Mouse (Mus musculus) neural tube, embryonic 15.5 days (tissue): Measurements from ENCODE around the gene Bcas3. TPM values are rescaled to one million over a fixed set of nuclear protein-coding genes. Genes with fewer than 3 reads are reported as not detected.

Experiments used
- ATAC-seq: fragments of 200-750 bp; cut with Nextera tagmentation; 2 replicates; pipeline ENCODE4 v1.8.0; 2017; ENCODE audit warnings: mild to moderate bottlenecking, moderate TSS enrichment, moderate library complexity; ENCODE audit not compliant: low FRiP score
- H3K27ac ChIP-seq: fragments of 300-500 bp; sonication (generic); replicated peaks from 2 replicates; pipeline ENCODE4 v1.5.1; 2015; ENCODE audit warnings: mild to moderate bottlenecking, inconsistent platforms
- H3K27me3 ChIP-seq: fragments of 300-500 bp; sonication (generic); replicated peaks from 2 replicates; pipeline ENCODE4 v1.6.1; 2015; ENCODE audit warnings: inconsistent platforms
- H3K36me3 ChIP-seq: fragments of 300-500 bp; sonication (generic); 2 replicates; pipeline ENCODE4 v1.6.1; 2015; ENCODE audit warnings: inconsistent platforms
- H3K4me1 ChIP-seq: fragments of 300-500 bp; sonication (generic); 2 replicates; pipeline ENCODE4 v1.6.1; 2015; ENCODE audit warnings: inconsistent platforms
- H3K4me2 ChIP-seq: fragments of 300-500 bp; sonication (generic); 2 replicates; pipeline ENCODE4 v1.6.1; 2015; ENCODE audit warnings: inconsistent platforms, mild to moderate bottlenecking, moderate library complexity
- H3K4me3 ChIP-seq: fragments of 300-500 bp; sonication (generic); replicated peaks from 2 replicates; pipeline ENCODE4 v1.5.1; 2015; ENCODE audit warnings: mild to moderate bottlenecking, inconsistent platforms
- H3K9ac ChIP-seq: fragments of 300-500 bp; sonication (generic); replicated peaks from 2 replicates; pipeline ENCODE4 v1.6.1; 2015; ENCODE audit warnings: mild to moderate bottlenecking, inconsistent platforms
- H3K9me3 ChIP-seq: fragments of 300-500 bp; sonication (generic); replicated peaks from 2 replicates; pipeline ENCODE4 v1.6.1; 2016; ENCODE audit warnings: inconsistent platforms
- whole genome bisulfite sequencing: fragments of 180-500 bp; shearing (Covaris S2); methylation state at CpG from one replicate; pipeline ENCODE4 v1.1.7; 2015; ENCODE audit warnings: mixed read lengths; 5-methylcytosine and 5-hydroxymethylcytosine counted together
- polyA plus RNA-seq: library from polyadenylated mRNA; unstranded; fragments of >200 nt; fragmentation: Nextera tagmentation; extraction: Ambion mirVana; gene quantifications from 2 replicates; pipeline ENCODE4 v1.2.1, GENCODE M21; 2015

Bcas3 gene
- polyA plus RNA-seq, 1 experiment from 2014 or later, result 31.6 TPM

DNA sequence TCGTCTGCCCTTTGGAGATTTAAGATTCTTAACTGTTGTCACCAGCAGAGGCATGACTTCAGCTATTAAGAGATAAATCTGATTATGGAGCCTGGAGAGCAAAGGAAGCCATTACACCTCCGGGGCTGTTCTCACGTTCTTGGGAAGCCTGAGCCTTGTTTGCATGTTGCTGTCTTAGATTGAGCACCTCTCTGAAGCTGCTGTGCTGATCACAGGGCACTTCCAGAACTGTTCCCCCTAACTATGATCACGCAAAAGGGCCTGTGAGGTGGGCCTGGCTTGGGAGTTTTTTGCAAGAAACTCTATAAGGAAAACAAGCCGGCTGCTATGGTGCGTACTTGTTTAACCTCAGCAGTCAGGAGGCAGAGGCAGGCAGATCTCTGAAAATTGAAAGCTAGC lies 335.5 kb downstream of the Bcas3 start:
- no peaks in the 10 kb centered on the region for H3K27me3 ChIP-seq
- WGBS, result 74% methylated on average over 6 of the region's 6 CpGs
- H3K9ac ChIP-seq, result no peak overlapping the region

DNA sequence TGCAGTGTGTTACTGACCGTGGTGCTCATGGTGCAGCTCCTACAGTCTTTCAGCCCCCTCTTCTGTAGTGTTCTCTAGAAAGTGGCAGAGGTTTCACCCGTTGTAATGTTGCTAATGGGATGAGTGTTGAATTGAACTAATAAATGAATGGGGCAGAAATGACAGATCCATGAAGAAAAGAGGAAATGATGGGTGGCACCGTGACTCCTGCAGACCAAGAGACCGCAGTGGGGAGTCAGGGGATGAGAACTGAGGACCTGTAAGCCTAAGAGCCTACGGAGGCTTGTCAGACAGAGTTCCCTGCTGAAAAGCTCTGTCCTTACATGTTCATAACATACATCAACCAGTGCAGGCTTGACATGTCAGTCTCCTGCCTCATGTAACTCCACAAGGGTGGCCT lies 336.3 kb downstream of the Bcas3 start:
- Histone ChIP-seq H3K27me3 (no peaks in the 10 kb centered on the region), H3K27ac (no peak overlapping the region), H3K4me3 (no peak overlapping the region), H3K9ac (no peak overlapping the region), H3K4me1 (no peaks in the 10 kb centered on the region), H3K36me3 (no peaks in the 10 kb centered on the region), H3K9me3 (no peaks in the 10 kb centered on the region), H3K4me2 (no peak overlapping the region)
- no peak for ATAC-seq
- 92% methylated on average over 5 of the region's 5 CpGs for WGBS

More for the DNA sequence above, 335.5 kb downstream of the Bcas3 start:
- H3K4me2 ChIP-seq, result no peak overlapping the region
- no peaks in the 10 kb centered on the region for H3K4me1 ChIP-seq
- ATAC-seq, result no peak
- H3K4me3 ChIP-seq, result no peak overlapping the region
- H3K27ac ChIP-seq, result no peak overlapping the region
- H3K36me3 ChIP-seq, result no peaks in the 10 kb centered on the region
- H3K9me3 ChIP-seq, result no peaks in the 10 kb centered on the region

- H3K4me3 ChIP-seq, result no peak overlapping the region
- no peaks in the 10 kb centered on the region for H3K9me3 ChIP-seq
- WGBS, result 55% methylated on average over 5 of the region's 5 CpGs
- no peaks in the 10 kb centered on the region for H3K27me3 ChIP-seq
- H3K27ac ChIP-seq, result no peak overlapping the region
- no peak for ATAC-seq
- H3K4me2 ChIP-seq, result no peak overlapping the region
- no peaks in the 10 kb centered on the region for H3K36me3 ChIP-seq
- H3K9ac ChIP-seq, result no peak overlapping the region
- H3K4me1 ChIP-seq, result peaks cover 7% of the 10 kb centered on the region
These were observed 338.3 kb downstream of the Bcas3 start for GRCm38 (mm10) chr11:85691285-85691684.

DNA sequence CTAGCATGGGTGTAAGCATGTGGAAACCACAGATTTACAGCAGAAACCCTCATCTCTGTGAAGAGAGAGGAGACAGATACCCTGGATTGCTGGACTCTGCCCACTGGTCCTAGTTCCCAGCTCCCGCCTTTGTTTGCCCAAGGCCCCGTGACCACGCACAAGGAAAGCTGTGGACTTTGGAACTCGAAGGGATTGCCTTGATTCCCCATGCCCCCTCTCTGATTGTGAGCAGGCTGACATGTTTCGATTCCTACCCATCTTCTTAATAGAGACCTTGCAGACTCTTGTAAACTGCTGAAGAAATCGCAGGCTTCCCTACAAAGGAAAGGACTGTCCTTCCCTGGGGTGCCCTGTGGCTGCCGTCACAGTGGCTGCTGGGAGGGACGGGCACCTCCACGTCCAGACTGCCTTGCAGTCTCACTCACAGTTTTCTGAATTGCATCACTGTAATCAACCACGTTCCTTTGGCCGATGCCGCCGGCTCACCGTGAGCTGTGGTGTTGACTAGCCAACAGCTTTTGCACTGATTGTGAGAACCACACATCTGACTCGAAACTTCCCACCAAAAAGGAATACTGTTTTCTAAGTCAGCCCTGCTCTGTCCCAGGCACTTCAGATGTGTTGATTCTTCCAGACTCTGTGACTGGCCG lies 342.8 kb downstream of the Bcas3 start:
- Histone ChIP-seq H3K4me2 (no peak overlapping the region), H3K4me1 (peaks cover 15% of the 10 kb centered on the region), H3K36me3 (no peaks in the 10 kb centered on the region), H3K4me3 (no peak overlapping the region), H3K9ac (no peak overlapping the region), H3K27ac (no peak overlapping the region), H3K9me3 (no peaks in the 10 kb centered on the region), H3K27me3 (no peaks in the 10 kb centered on the region)
- 53% methylated on average over 16 of the region's 16 CpGs for WGBS
- ATAC-seq, result no peak

GRCm38 (mm10) chr11:85696491-85697398 lies 343.8 kb downstream of the Bcas3 start:
- ATAC-seq, result no peak
- Histone ChIP-seq H3K4me3 (no peak overlapping the region), H3K4me2 (no peak overlapping the region), H3K27ac (no peak overlapping the region; the same call in 1 of the 2 replicates), H3K36me3 (no peaks in the 10 kb centered on the region), H3K27me3 (no peaks in the 10 kb centered on the region), H3K9ac (no peak overlapping the region), H3K9me3 (no peaks in the 10 kb centered on the region), H3K4me1 (peaks cover 15% of the 10 kb centered on the region)
- 37% methylated on average over 14 of the region's 14 CpGs for WGBS

GRCm38 (mm10) chr11:85697468-85697867 lies 344.5 kb downstream of the Bcas3 start:
- no peak overlapping the region for H3K9ac ChIP-seq
- H3K4me3 ChIP-seq, result no peak overlapping the region
- H3K27me3 ChIP-seq, result no peaks in the 10 kb centered on the region
- no peak overlapping the region for H3K4me2 ChIP-seq
- H3K9me3 ChIP-seq, result no peaks in the 10 kb centered on the region
- H3K4me1 ChIP-seq, result peaks cover 15% of the 10 kb centered on the region
- H3K27ac ChIP-seq, result no peak overlapping the region
- H3K36me3 ChIP-seq, result no peaks in the 10 kb centered on the region
- ATAC-seq, result no peak
- WGBS, result 88% methylated on average over 4 of the region's 4 CpGs

DNA sequence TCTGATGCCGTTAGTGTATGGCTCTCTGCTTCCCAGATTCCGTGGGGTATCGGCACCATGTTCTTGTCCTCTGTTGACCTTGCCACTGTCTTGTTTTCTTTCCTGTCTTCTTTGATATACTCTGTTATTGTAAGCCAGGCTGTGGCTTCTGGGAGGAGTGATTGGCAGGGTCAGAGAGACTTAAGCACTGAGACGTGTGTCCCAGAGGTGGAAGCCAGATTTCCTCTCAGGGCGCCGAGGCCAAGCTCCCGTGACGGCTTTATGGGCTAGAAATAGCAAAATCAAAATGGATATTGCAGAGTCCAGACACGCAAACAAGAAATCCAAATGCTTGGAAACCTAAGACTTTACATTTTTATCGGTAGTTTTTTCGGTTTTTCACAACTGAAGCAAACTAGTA lies 345.3 kb downstream of the Bcas3 start:
- ATAC-seq, result no peak
- 78% methylated on average over 11 of the region's 11 CpGs for WGBS
- Histone ChIP-seq H3K27ac (no peak overlapping the region), H3K9ac (no peak overlapping the region), H3K4me2 (no peak overlapping the region), H3K4me3 (no peak overlapping the region), H3K27me3 (no peaks in the 10 kb centered on the region), H3K36me3 (no peaks in the 10 kb centered on the region), H3K4me1 (peaks cover 15% of the 10 kb centered on the region), H3K9me3 (no peaks in the 10 kb centered on the region)

DNA sequence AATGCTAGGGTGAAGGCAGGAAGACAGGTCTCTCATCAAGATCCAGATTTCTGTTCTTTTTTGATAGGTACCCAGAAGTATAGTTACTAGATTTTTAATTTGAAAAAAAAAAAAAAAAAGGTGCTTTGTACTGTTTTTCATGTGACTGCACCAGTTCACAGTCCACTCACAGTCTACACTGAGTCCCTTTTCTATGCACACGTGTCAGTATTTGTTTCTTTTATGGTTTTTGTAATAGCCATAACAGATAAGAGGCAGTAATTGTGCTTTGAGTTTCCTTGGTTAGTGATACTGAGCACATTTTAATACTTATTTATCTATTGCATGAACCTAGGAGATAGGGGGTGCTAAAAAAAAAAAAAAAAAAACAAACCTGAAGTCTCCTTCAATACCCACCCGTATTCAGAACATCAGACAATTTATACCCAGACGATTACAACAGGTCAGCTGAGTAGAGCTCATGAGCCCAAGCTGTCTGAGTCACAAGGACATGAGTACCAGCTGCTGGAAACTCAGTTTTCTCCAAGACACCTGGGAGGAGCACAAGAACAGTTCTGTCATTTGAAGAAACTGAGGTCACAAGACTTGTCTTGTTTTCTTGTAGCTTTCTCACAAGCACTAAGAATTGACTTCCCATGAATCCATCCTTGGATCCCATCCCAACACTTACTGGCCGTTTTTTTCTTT lies 351.2 kb downstream of the Bcas3 start:
- Histone ChIP-seq H3K4me3 (no peak overlapping the region), H3K9me3 (no peaks in the 10 kb centered on the region), H3K4me1 (no peaks in the 10 kb centered on the region), H3K27ac (no peak overlapping the region), H3K36me3 (no peaks in the 10 kb centered on the region), H3K9ac (no peak overlapping the region), H3K4me2 (no peak overlapping the region), H3K27me3 (no peaks in the 10 kb centered on the region)
- WGBS, result 76% methylated on average over 4 of the region's 4 CpGs
- ATAC-seq, result no peak

DNA sequence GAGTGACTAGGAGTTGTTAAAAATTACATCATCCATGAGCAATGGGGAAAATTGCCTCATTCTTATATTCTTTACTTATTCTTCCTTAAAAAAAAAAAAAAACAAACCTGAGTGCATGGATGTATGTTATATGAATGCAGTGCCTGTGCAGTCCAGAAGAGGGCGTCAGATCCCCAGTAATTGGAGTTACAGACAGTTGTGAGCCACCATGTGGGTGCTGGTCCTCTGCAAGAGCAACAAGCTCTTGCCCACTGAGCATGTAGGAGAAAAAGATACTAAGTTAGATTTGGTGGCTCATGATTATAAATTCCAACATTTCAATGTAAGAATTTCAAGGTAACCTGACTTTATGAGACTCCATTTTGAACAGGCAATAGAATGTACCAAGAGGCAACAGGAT lies 353.7 kb downstream of the Bcas3 start:
- H3K36me3 ChIP-seq, result no peaks in the 10 kb centered on the region
- no peak overlapping the region for H3K9ac ChIP-seq
- ATAC-seq, result no peak
- H3K4me2 ChIP-seq, result no peak overlapping the region
- no peaks in the 10 kb centered on the region for H3K27me3 ChIP-seq
- 23% methylated on average over 1 of the region's 1 CpGs for WGBS
- H3K9me3 ChIP-seq, result no peaks in the 10 kb centered on the region
- no peak overlapping the region for H3K27ac ChIP-seq
- no peaks in the 10 kb centered on the region for H3K4me1 ChIP-seq
- H3K4me3 ChIP-seq, result no peak overlapping the region

DNA sequence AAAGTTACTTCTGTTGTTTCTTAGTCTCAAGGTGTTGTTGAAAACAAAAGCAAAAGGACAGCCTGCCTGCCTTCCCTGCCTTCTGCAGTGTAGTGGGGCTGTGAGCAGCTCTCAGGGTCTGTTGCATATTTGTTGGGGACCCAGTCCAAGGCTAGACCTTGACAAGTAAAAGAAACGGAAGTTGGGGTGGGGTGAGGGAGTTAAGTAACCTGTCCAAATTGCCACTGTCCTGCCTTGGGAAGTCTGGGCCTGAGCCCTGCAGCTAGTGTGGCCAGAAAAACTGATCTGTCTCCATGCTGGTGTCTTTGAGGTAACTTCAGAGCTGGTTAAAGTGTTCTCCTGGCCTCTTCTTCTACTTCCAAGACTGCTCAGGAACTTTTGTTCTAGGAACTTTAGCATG lies 354.5 kb downstream of the Bcas3 start:
- Histone ChIP-seq H3K4me3 (no peak overlapping the region), H3K9me3 (no peaks in the 10 kb centered on the region), H3K4me1 (0 out of 2 replicates have a peak, but pooled peaks cover under 1% of the 10 kb centered on the region), H3K27ac (no peak overlapping the region), H3K4me2 (no peak overlapping the region), H3K9ac (no peak overlapping the region), H3K36me3 (no peaks in the 10 kb centered on the region), H3K27me3 (no peaks in the 10 kb centered on the region; the same call in 1 of the 2 replicates)
- no peak for ATAC-seq
- 100% methylated on average over 1 of the region's 1 CpGs for WGBS

DNA sequence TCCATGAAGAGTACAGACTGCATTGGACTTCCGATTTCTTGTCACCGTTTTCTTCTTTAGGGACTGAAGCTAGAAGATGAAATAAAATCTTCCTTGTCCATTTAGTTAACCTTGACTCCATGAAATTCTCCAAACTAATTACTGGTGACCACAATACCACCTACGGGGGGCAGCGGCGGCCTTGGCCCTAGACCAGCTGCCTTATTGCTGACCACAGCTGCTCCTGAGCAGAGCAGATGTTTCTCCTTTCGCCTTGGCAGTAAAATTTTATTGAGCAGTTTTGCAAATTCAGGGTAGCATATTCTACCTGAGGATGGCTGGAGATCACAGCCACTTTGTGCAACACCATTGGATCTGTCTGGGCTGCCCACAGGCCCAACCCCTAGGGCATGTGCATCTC lies 356.2 kb downstream of the Bcas3 start:
- ATAC-seq, result no peak
- Histone ChIP-seq H3K36me3 (no peaks in the 10 kb centered on the region), H3K27me3 (no peaks in the 10 kb centered on the region; the same call in 1 of the 2 replicates), H3K9me3 (no peaks in the 10 kb centered on the region), H3K4me3 (no peak overlapping the region), H3K9ac (no peak overlapping the region), H3K4me1 (peaks cover 15% of the 10 kb centered on the region), H3K27ac (no peak overlapping the region), H3K4me2 (no peak overlapping the region)
- 71% methylated on average over 6 of the region's 6 CpGs for WGBS
